Mouse (Mus musculus): ENCODE results near the gene Cdk9. TPM values are rescaled to one million over a fixed set of nuclear protein-coding genes. Genes with fewer than 3 reads are reported as not detected.

Cdk9 gene
- polyA plus RNA-seq, 1 experiment from 2014 or later = 75.1 TPM

- H3K27ac ChIP-seq (ENCODE audit: low read depth, low read length) = no peak overlapping the region
- H3K9ac ChIP-seq (ENCODE audit: low read length) = no peak overlapping the region
- H3K4me3 ChIP-seq (ENCODE audit: low read depth, low read length) = no peak overlapping the region
- no peaks in the 10 kb centered on the region for H3K9me3 ChIP-seq (replicated peaks; ENCODE audit: control insufficient read depth, low read length)
- peaks cover 40% of the 10 kb centered on the region for H3K36me3 ChIP-seq (ENCODE audit: control insufficient read depth, insufficient read depth, low read length)
- no peak for ATAC-seq
- no peak overlapping the region for H3K4me2 ChIP-seq (ENCODE audit: low read length)
- no peak for DNase-seq (ENCODE audit: low spot score)
- whole genome bisulfite sequencing = 63% methylated on average over 6 of the region's 6 CpGs
- H3K27me3 ChIP-seq (replicated peaks; ENCODE audit: control insufficient read depth, insufficient read depth, low read length) = no peaks in the 10 kb centered on the region
- no peaks in the 10 kb centered on the region for H3K4me1 ChIP-seq (ENCODE audit: control insufficient read depth, insufficient read depth, low read length)
Measured at GRCm38 (mm10) chr2:32681754-32682153, 31.1 kb downstream of the Cdk9 start.

GRCm38 (mm10) chr2:32680961-32681650 lies 31.8 kb downstream of the Cdk9 start:
- Histone ChIP-seq H3K4me2 (ENCODE audit: low read length) (no peak overlapping the region), H3K4me1 (ENCODE audit: control insufficient read depth, insufficient read depth, low read length) (no peaks in the 10 kb centered on the region), H3K36me3 (ENCODE audit: control insufficient read depth, insufficient read depth, low read length) (peaks cover 35% of the 10 kb centered on the region), H3K9ac (ENCODE audit: low read length) (no peak overlapping the region), H3K9me3 (replicated peaks; ENCODE audit: control insufficient read depth, low read length) (no peaks in the 10 kb centered on the region), H3K4me3 (ENCODE audit: low read depth, low read length) (no peak overlapping the region), H3K27me3 (replicated peaks; ENCODE audit: control insufficient read depth, insufficient read depth, low read length) (no peaks in the 10 kb centered on the region), H3K27ac (ENCODE audit: low read depth, low read length) (no peak overlapping the region)
- WGBS = 90% methylated on average over 19 of the region's 19 CpGs
- no peak for ATAC-seq
- no peak for DNase-seq (ENCODE audit: low spot score)

GRCm38 (mm10) chr2:32680051-32680451 lies 32.8 kb downstream of the Cdk9 start:
- no peak for ATAC-seq

GRCm38 (mm10) chr2:32677683-32678082 lies 35.2 kb downstream of the Cdk9 start:
- ATAC-seq (no peak), DNase-seq (ENCODE audit: low spot score) (no peak)
- no peaks in the 10 kb centered on the region for H3K4me1 ChIP-seq (ENCODE audit: control insufficient read depth, insufficient read depth, low read length)
- no peaks in the 10 kb centered on the region for H3K9me3 ChIP-seq (replicated peaks; ENCODE audit: control insufficient read depth, low read length)
- H3K4me3 ChIP-seq (ENCODE audit: low read depth, low read length) = no peak overlapping the region
- no peak overlapping the region for H3K4me2 ChIP-seq (ENCODE audit: low read length)
- H3K9ac ChIP-seq (ENCODE audit: low read length) = no peak overlapping the region
- H3K27me3 ChIP-seq (replicated peaks; ENCODE audit: control insufficient read depth, insufficient read depth, low read length) = no peaks in the 10 kb centered on the region
- 92% methylated on average over 7 of the region's 7 CpGs for WGBS
- H3K36me3 ChIP-seq (ENCODE audit: control insufficient read depth, insufficient read depth, low read length) = 0 out of 2 replicates have a peak, but pooled peaks cover 5% of the 10 kb centered on the region
- no peak overlapping the region for H3K27ac ChIP-seq (ENCODE audit: low read depth, low read length)

More at GRCm38 (mm10) chr2:32680051-32680451, 32.8 kb downstream of the Cdk9 start:
- no peaks in the 10 kb centered on the region for H3K4me1 ChIP-seq (ENCODE audit: control insufficient read depth, insufficient read depth, low read length)
- no peak overlapping the region for H3K27ac ChIP-seq (ENCODE audit: low read depth, low read length)
- WGBS = 62% methylated on average over 7 of the region's 7 CpGs
- peaks cover 26% of the 10 kb centered on the region for H3K36me3 ChIP-seq (ENCODE audit: control insufficient read depth, insufficient read depth, low read length)
- H3K4me3 ChIP-seq (ENCODE audit: low read depth, low read length) = no peak overlapping the region
- no peaks in the 10 kb centered on the region for H3K27me3 ChIP-seq (replicated peaks; ENCODE audit: control insufficient read depth, insufficient read depth, low read length)
- no peak overlapping the region for H3K4me2 ChIP-seq (ENCODE audit: low read length)
- DNase-seq (ENCODE audit: low spot score) = no peak
- H3K9ac ChIP-seq (ENCODE audit: low read length) = no peak overlapping the region
- H3K9me3 ChIP-seq (replicated peaks; ENCODE audit: control insufficient read depth, low read length) = no peaks in the 10 kb centered on the region

GRCm38 (mm10) chr2:32676821-32677220 lies 36.1 kb downstream of the Cdk9 start:
- Histone ChIP-seq H3K36me3 (ENCODE audit: control insufficient read depth, insufficient read depth, low read length) (no peaks in the 10 kb centered on the region), H3K27me3 (replicated peaks; ENCODE audit: control insufficient read depth, insufficient read depth, low read length) (no peaks in the 10 kb centered on the region), H3K4me3 (ENCODE audit: low read depth, low read length) (no peak overlapping the region), H3K9ac (ENCODE audit: low read length) (no peak overlapping the region), H3K4me1 (ENCODE audit: control insufficient read depth, insufficient read depth, low read length) (no peaks in the 10 kb centered on the region), H3K9me3 (replicated peaks; ENCODE audit: control insufficient read depth, low read length) (no peaks in the 10 kb centered on the region), H3K4me2 (ENCODE audit: low read length) (no peak overlapping the region), H3K27ac (ENCODE audit: low read depth, low read length) (no peak overlapping the region)
- ATAC-seq (no peak), DNase-seq (ENCODE audit: low spot score) (no peak)
- WGBS = 89% methylated on average over 3 of the region's 3 CpGs

GRCm38 (mm10) chr2:32673176-32673917 lies 39.5 kb downstream of the Cdk9 start:
- H3K27me3 ChIP-seq (replicated peaks; ENCODE audit: control insufficient read depth, insufficient read depth, low read length) = no peaks in the 10 kb centered on the region
- WGBS = 83% methylated on average over 16 of the region's 16 CpGs

GRCm38 (mm10) chr2:32671907-32672595 lies 40.8 kb downstream of the Cdk9 start:
- WGBS = 65% methylated on average over 9 of the region's 9 CpGs

More at GRCm38 (mm10) chr2:32673176-32673917, 39.5 kb downstream of the Cdk9 start:
- Histone ChIP-seq H3K4me3 (ENCODE audit: low read depth, low read length) (no peak overlapping the region), H3K4me2 (ENCODE audit: low read length) (no peak overlapping the region), H3K9ac (ENCODE audit: low read length) (no peak overlapping the region), H3K9me3 (replicated peaks; ENCODE audit: control insufficient read depth, low read length) (no peaks in the 10 kb centered on the region), H3K27ac (ENCODE audit: low read depth, low read length) (no peak overlapping the region), H3K36me3 (ENCODE audit: control insufficient read depth, insufficient read depth, low read length) (no peaks in the 10 kb centered on the region), H3K4me1 (ENCODE audit: control insufficient read depth, insufficient read depth, low read length) (no peaks in the 10 kb centered on the region)
- DNase-seq (ENCODE audit: low spot score) = no peak
- ATAC-seq = no peak

GRCm38 (mm10) chr2:32671147-32671546 lies 41.7 kb downstream of the Cdk9 start:
- no peaks in the 10 kb centered on the region for H3K4me1 ChIP-seq (ENCODE audit: control insufficient read depth, insufficient read depth, low read length)
- H3K36me3 ChIP-seq (ENCODE audit: control insufficient read depth, insufficient read depth, low read length) = no peaks in the 10 kb centered on the region
- DNase-seq (ENCODE audit: low spot score) (no peak), ATAC-seq (no peak)
- no peaks in the 10 kb centered on the region for H3K27me3 ChIP-seq (replicated peaks; ENCODE audit: control insufficient read depth, insufficient read depth, low read length)
- no peaks in the 10 kb centered on the region for H3K9me3 ChIP-seq (replicated peaks; ENCODE audit: control insufficient read depth, low read length)
- no peak overlapping the region for H3K4me3 ChIP-seq (ENCODE audit: low read depth, low read length)
- H3K9ac ChIP-seq (ENCODE audit: low read length) = no peak overlapping the region
- WGBS = 84% methylated on average over 9 of the region's 9 CpGs
- H3K4me2 ChIP-seq (ENCODE audit: low read length) = no peak overlapping the region
- H3K27ac ChIP-seq (ENCODE audit: low read depth, low read length) = no peak overlapping the region

More at GRCm38 (mm10) chr2:32671907-32672595, 40.8 kb downstream of the Cdk9 start:
- Histone ChIP-seq H3K9me3 (replicated peaks; ENCODE audit: control insufficient read depth, low read length) (no peaks in the 10 kb centered on the region), H3K4me3 (ENCODE audit: low read depth, low read length) (no peak overlapping the region), H3K4me2 (ENCODE audit: low read length) (no peak overlapping the region), H3K27me3 (replicated peaks; ENCODE audit: control insufficient read depth, insufficient read depth, low read length) (no peaks in the 10 kb centered on the region), H3K9ac (ENCODE audit: low read length) (no peak overlapping the region), H3K4me1 (ENCODE audit: control insufficient read depth, insufficient read depth, low read length) (no peaks in the 10 kb centered on the region), H3K27ac (ENCODE audit: low read depth, low read length) (no peak overlapping the region), H3K36me3 (ENCODE audit: control insufficient read depth, insufficient read depth, low read length) (no peaks in the 10 kb centered on the region)
- DNase-seq (ENCODE audit: low spot score) (no peak), ATAC-seq (no peak)

Data from forebrain, embryonic 14.5 days (tissue).